Mouse (Mus musculus) megakaryocyte progenitor cell, adult 5-6 weeks (primary cell): ENCODE measurements around the gene Tnfrsf13c. TPM values are rescaled to one million over a fixed set of nuclear protein-coding genes. Genes with fewer than 3 reads are reported as not detected.
"Not testable (repeated sequence)": the region's sequence is repeated elsewhere in the genome, so short reads cannot be mapped to it uniquely, and the experiment has no call there.

ENCODE experiments used
- ATAC-seq: replicated peaks from 2 replicates; pipeline ENCODE4 v1.8.0; 2016; ENCODE audit warnings: mild to moderate bottlenecking, moderate TSS enrichment, inconsistent platforms; ENCODE audit not compliant: poor library complexity
- total RNA-seq, 2 experiments: library from RNA; stranded (forward) in 1 of 2; stranded (reverse) in 1 of 2; fragments of 157-497, 149-512 nt in 1 of 2; fragments of 200-1000 nt in 1 of 2; gene quantifications; 2 replicates each; pipeline versions ENCODE4 v1.2.3 to v1.2.4; 2015 to 2017

Gene Tnfrsf13c
- total RNA-seq (2015) (2.1 and 2.4 TPM in 2 replicates), total RNA-seq (2017) (0.34 and 0.92 TPM in 2 replicates)

DNA sequence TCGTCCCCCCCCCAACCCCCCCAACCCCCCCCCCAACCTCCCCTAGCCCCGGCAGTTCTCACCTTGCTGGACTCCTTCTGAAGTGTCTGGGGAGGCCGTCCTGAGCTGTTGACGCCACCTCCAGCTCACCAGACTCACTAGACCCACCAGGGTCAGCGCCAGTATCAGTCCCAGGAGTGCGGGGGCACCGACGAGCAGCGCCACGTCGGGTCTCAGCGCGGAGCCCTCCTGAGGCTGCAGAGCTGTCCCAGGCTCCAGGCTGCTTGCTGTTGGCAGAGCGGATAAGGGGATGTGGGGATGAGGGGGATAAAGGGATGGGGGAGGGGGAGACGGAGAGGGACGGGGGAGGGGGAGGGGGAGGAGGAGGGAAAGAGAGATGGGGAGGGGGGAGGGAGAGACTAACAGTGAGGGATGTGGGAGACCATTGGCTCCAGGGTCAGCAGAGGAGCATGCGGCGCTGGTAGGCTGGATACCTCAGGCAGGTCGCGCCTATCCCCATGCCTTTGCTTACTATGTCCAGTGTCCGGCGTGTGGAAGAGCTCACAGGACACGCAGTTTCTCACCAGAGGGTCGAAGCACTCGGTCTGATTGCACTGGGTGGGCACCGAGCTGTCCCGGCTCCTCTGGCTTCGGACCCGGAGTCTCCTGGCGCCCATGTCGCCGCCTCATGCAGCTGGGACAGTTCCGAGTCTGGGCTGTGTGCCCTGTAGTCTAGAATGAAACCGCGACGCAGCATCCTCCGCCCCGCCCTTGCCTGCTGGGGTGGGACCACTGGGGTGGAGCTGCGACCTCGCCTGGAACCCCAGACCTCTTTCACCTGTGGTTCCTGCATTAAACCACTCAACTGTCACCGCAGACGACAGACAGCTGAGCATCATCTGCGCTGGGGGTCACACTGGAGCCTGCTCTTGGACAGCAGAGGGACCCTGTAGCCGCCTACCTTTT lies at the start of gene Tnfrsf13c:
Gene Tnfrsf13c (minus strand): TSS at position 713 of the 945 bp plus-strand sequence.
- ATAC-seq, result peak; percentile 81

DNA sequence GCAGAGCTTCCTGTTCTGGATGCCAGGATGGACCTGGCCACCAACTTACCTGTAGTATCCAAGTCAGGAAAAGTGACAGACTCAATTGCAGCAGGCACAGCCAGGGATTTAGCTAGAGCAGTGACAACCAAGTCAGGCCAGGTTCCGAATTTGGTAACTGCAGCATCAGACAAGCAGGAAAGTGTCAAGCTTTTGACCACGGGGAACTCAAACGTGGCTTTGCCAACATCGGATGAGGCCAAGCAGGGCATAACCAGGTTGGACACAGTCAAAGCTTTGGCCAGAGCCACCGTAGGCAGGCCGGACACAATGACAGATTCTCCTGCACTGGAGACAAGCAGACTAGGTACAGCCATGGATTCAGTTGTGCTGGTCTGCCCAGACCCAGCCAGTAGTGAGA lies 48.1 kb upstream of the Tnfrsf13c start:
- no peak for ATAC-seq

DNA sequence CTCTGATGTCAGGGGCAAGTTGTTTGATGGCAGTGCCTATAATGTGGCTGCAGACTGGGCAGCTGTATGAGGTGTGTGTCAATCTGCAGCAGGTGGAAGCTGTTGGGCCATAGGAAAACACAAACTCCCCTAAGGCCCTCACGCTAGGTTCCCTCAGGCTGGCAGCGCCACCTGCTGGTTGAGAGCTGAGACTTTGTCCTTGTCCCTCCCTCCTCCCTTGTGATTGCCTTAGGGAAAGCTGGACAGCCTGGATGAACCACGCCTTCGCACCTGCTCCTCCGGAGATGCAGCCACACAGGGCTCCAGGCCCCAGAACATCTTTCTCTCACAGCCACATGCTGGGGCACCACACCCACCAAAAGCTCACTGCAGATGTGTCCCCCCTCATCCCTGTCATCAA lies 47.0 kb upstream of the Tnfrsf13c start:
- peak; percentile 74 for ATAC-seq

GRCm38 (mm10) chr15:82268783-82269182 lies 44.6 kb upstream of the Tnfrsf13c start:
- ATAC-seq, result no peak

DNA sequence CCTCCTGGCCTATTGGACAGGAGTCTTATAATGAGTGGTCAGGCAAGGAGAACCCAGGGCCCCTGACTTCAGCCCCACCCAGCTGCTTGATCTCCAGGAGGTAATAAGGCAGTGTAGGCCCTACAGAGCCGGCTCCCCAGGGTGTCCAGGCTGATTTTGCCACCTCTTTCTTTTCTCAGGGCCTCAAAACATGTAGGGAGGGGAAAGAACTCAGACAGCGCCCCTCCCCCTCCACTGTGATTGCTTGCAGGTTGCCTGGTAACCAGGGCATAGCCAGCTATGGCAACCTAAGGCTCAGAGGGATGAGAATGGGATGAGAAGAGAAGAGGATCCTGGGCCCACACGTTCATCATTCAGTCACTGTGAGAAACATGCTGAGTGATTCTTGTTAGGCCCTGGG lies 44.0 kb upstream of the Tnfrsf13c start:
- no peak for ATAC-seq

DNA sequence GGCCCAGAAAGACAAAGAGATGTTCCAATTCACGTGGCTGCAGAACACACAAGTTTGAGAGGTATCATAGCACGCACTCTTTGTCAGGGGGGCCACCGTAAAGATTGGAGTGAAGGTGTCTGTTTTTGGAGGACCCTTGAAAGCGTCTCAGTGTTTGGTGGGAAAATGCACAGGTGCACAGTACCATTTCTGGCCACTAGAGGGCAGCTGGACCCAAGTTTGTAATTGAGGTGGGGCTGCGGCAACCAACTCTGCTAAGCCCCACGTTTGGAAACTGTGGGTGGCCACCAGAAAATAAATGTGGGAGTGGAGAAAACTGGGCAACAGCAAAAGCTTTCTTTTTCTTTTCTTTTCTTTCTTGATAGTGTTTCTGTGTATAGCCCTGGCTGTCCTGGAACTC lies 42.2 kb upstream of the Tnfrsf13c start:
- ATAC-seq, result peak; percentile 80

DNA sequence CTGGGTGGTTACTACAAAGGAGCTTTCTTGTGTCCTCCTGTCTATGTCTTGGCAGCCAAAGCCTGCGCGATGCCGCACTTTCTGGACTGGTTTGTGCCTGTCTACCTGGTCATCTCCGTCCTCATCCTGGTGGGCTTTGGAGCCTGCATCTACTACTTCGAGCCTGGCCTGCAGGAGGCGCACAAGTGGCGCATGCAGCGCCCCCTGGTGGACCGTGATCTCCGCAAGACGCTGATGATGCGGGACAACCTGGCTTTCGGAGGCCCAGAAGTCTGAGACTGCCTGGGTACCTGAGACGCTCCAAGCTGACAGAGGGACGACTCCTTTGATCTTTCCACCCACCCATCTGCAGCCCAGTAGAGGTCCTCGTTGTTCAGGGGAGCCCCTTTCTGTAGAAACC lies 35.3 kb upstream of the Tnfrsf13c start:
- ATAC-seq, result peak; percentile 96

- ATAC-seq, result no peak
Observed at GRCm38 (mm10) chr15:82255944-82256383, 31.8 kb upstream of the Tnfrsf13c start.

DNA sequence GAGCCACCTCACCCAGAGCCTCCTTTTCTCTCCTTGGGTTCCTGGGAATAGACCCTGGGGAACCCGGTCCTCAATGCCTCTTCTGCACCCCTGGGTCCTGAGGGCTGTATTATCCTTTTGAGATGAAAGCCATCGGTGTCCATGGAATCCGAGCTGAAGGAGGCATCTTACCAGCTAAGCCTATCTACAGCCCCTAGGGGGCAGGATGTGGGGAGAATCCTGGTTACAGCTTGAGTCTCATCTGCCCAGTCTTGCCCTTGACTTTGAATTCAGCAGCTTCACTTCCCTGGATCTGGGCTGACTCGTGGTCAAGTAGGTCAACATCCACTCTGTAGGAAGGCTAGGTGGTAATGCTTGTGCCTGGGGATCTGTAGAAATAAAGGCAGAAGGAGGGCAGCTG lies 31.1 kb upstream of the Tnfrsf13c start:
- no peak for ATAC-seq

DNA sequence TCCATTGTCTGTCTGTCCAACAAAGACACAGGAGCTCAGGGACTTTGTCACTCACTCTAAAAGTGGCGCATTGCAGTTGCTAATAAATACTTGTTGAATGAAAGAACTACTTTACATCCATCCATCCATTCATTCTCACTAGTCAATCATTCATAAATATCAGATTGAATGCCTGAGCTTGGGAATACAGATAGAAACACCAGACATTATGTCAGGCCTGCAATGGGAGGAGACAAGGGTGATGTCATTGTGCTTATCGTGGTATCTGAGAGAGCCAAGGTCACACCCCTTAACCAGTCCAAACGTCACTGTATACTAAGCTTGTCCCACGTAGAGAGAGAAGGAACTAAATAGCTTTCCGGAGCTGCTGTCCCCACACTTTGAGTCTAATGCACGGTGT lies 27.9 kb upstream of the Tnfrsf13c start, which contains the start of gene 1500009C09Rik:
Gene 1500009C09Rik (plus strand): TSS at position 301 of the 400 bp plus-strand sequence.
- ATAC-seq, result no peak

DNA sequence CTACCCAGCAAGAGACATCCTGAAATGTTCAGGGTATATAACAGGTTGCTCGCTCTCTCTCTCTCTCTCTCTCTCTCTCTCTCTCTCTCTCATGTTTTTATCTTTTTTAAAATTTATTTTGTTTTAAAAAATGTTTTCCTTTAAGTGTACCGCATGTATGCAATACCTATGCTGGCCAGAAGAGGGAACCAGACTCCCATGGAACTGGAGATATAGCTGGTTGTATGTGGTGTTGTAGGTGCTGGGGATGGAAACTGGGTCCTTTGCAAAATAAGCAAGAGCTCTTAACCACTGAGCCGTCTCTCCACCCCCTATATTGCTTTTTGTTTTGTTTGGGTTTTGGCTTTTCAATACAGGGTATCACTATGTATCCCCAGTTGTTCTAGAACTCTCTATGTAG lies 27.4 kb upstream of the Tnfrsf13c start:
- ATAC-seq, result 0 out of 2 replicates have a peak, but pooled peaks have one; percentile 34

DNA sequence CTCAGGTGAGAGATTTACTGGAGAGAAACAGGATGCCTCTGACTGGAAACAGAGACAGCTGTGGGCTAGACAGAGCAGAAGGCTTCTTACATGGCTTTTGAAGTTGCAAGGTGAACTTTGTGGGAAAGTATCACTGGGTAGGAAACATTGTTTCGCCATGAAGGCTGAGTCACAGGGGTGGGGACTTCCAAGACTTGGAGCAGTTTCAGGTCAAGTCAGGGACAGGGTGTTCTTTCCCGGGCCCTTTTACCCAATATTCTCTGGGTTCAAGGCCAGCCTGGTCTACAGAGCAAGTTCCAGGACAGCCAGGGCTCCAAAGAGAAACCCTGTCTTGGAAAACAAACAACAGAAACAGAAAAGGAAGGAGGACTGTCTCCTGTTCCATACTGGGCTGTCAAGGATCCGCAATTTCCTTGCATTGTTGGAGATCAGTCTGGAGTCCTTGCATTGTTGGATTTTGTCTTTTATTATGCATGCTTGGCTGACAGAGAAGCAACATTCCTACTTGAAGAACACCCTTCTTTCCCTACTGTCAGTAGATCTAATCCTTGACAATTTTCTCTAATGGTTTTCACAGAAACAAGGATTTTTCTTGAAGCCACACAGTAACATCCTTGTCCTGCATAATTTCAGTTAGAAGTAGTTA lies 23.1 kb upstream of the Tnfrsf13c start:
- ATAC-seq, result no peak

DNA sequence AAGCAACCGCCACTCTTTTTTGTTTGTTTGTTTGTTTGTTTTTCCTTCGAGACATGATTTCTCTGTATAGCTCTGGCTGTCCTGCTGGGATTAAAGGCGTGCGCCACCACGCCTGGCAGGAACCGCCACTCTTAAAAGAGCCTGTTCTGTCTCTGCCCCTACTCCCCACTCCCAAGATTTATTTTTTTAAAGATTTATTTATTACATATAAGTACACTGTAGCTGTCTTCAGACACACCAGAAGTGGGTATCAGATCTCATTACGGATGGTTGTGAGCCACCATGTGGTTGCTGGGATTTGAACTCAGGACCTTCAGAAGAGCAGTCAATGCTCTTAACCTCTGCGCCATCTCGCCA lies 20.6 kb upstream of the Tnfrsf13c start:
- ATAC-seq, result not testable (repeated sequence)

DNA sequence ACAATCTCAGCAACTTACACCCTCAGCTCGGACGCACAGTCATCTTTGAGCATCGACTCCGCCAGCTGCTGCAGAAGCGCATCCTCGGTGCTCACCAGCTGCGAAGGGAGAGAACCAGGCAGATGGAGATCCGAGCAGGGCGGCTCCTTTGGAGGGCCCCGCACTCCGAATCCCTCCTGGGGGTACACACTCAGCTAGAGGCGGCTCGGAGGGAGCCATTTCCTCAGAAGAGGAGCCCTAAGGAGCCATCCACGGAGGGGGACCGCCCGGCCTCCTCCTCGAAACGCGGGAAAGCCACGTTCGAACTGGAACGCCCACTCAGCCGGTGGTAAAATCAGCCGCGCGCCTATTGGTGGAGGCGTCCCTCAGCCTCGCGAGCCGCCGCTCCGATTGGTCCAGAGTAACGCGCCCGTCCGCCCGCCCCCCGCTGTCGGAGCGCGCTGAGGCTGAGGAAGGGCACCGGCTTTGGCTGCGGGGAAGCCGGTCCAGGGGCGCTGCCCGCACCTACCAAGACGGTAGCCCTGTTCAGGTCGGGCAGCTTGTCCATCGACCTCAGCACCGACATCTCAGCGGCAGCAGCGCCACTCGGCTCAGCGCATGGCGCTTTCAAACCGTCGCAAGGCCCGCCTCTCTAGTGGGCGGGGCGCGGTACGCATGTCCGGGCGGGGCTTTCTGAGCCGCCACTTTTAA lies 20.1 kb upstream of the Tnfrsf13c start, which contains the start of gene Cenpm:
Gene Cenpm (minus strand): TSS at position 634 of the 690 bp plus-strand sequence.
- ATAC-seq, result peak; percentile 99

DNA sequence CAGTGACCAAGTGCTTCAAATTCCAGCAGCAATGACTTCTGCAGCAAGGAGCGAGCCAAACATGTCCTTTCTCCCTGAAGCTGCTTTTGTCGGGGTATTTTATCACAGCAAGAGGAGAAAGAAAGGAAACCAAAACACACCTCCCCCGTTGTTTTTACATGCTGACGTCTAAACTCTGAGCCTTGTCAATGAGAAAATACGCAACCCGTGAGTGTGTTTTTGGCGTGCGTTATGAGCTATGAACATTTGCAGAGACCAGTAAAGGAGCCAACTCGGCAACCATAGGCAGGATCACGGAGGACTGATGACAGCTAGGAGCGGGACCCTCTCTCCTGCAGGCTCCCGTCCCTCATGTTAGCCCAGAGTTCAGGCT lies 19.6 kb upstream of the Tnfrsf13c start:
- ATAC-seq, result peak; percentile 22

- ATAC-seq, result no peak
Observed at GRCm38 (mm10) chr15:82243311-82243710, 19.1 kb upstream of the Tnfrsf13c start.

GRCm38 (mm10) chr15:82236565-82236964 lies 12.4 kb upstream of the Tnfrsf13c start:
- ATAC-seq, result peak; percentile 96

- peak; percentile 60 for ATAC-seq
Observed at GRCm38 (mm10) chr15:82235661-82236060, 11.5 kb upstream of the Tnfrsf13c start.

GRCm38 (mm10) chr15:82232651-82233050 lies 8.5 kb upstream of the Tnfrsf13c start:
- ATAC-seq, result no peak

DNA sequence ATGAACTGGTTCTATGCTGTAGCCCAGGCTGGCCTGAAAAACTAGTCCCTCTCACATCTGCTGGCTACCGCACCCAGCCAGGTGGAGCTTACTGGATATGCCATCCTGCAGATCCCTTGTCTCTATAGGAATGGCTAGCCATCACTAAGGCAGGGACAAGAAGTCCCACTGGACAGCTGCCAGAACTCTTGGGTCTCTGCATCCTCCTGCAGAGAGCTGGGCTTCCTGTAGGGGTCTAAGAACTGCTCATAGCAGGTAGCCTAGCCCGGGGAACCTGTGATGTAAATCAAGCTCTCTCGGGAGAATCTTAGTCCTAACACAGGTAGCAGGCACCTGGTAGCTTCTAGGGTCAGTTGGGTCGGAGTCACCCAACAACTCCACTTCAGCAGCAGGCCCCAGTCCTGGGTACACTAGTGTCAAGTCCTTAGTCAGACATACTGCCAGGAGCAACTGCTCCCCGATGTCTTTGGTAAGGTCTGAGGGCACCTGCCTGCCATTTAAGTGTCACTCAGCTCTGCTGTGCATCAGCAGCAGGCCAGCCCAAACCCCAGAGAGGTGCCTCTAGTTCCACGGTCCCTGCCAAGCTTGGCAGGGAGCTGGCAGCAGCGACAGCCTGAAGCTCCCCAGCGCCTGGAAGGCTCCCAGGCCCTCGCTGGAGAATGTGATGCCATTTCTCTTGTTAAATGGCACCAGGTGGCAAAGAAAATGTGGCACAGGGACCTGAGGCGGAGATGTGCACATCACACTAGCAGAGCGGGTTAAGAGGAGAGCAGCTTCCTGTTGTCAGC lies 7.6 kb upstream of the Tnfrsf13c start:
- ATAC-seq, result no peak
